Mouse (Mus musculus) liver, adult 2 months (tissue): ENCODE measurements around the gene Ppp1r37.

ENCODE experiments used
- CTCF ChIP-seq: fragments of 200-500 bp; IDR thresholded peaks from 2 replicates; pipeline ENCODE4 v1.5.1; 2011; ENCODE audit warnings: low read depth, low read length, control low read depth
- POLR2A ChIP-seq: fragments of 200-500 bp; IDR thresholded peaks from 2 replicates; pipeline ENCODE4 v1.6.1; 2011; ENCODE audit warnings: low read length, control low read depth; ENCODE audit not compliant: insufficient read depth; ENCODE audit errors: extremely low read depth

- TF ChIP-seq CTCF (no peak), POLR2A (no peak)
Measured at GRCm38 (mm10) chr7:19483281-19483680, 79.6 kb downstream of the Ppp1r37 start.
